ENCODE assay signal across 25 mouse cellular contexts in the genomic region with DNA sequence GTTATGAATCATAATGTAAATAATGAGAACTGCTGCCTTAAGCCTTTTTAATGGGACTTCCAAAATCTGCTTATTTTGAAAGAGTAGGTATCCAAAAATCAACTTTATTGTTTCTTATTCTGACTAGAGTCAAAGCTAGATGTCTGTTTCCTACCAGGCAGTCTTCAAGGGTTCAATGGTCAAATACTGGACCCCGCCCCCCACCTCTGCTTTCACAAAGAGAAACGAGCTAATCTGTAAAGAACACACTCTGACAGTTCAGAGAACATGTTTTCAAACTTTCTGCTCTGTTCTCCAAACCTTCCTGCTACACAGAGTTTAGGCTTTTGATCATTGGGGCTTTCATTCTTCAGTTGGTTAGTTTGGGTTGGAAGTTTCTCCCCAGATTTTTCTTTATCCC.
"Had no signal": no experiment of that assay in that cellular context is flagged by ENCODE, and none has a peak within 500 bp of the region (broad histone marks: within the 10 kb centered on the region; RNA-seq: fewer than 3 reads in every experiment).

No protein-coding gene starts in this region.

- H3K4me1 ChIP-seq: limb, embryonic 10.5 days; limb, embryonic 13.5 days; midbrain, embryonic 12.5 days; midbrain, embryonic 15.5 days; neural tube, embryonic 12.5 days; neural tube, embryonic 15.5 days; stomach, embryonic 15.5 days had no signal

- H3K9me3 ChIP-seq: limb, embryonic 10.5 days; limb, embryonic 13.5 days; midbrain, embryonic 12.5 days; midbrain, embryonic 15.5 days; neural tube, embryonic 12.5 days; neural tube, embryonic 15.5 days; stomach, embryonic 15.5 days had no signal

- H3K4me2 ChIP-seq: hindbrain, embryonic 14.5 days; limb, embryonic 13.5 days; lung, embryonic 14.5 days; midbrain, embryonic 12.5 days; midbrain, embryonic 15.5 days; neural tube, embryonic 12.5 days; neural tube, embryonic 15.5 days; stomach, embryonic 15.5 days had no signal

- H3K36me3 ChIP-seq: limb, embryonic 10.5 days; limb, embryonic 13.5 days; midbrain, embryonic 12.5 days; midbrain, embryonic 15.5 days; neural tube, embryonic 12.5 days; neural tube, embryonic 15.5 days; stomach, embryonic 15.5 days had no signal

- ATAC-seq: hindbrain, postnatal 0 days; inflammation-experienced regulatory T-cells, adult 6 months; liver, postnatal 0 days; lung, postnatal 0 days; midbrain, embryonic 15.5 days had no signal

- H3K4me3 ChIP-seq: layer of hippocampus, adult 2 months; limb, embryonic 10.5 days; limb, embryonic 13.5 days; midbrain, embryonic 12.5 days; midbrain, embryonic 15.5 days; neural tube, embryonic 12.5 days; neural tube, embryonic 15.5 days; stomach, embryonic 15.5 days had no signal

- H3K27ac ChIP-seq: hindbrain, embryonic 14.5 days; hindbrain, postnatal 0 days; kidney, postnatal 0 days; layer of hippocampus, adult 2 months; limb, embryonic 10.5 days; limb, embryonic 13.5 days; liver, embryonic 14.5 days; macrophage; midbrain, embryonic 12.5 days; midbrain, embryonic 15.5 days; neural tube, embryonic 12.5 days; neural tube, embryonic 15.5 days; stomach, embryonic 15.5 days had no signal

- H3K9ac ChIP-seq: hindbrain, embryonic 14.5 days; limb, embryonic 13.5 days; liver, embryonic 14.5 days; liver, postnatal 0 days; lung, embryonic 14.5 days; midbrain, embryonic 12.5 days; midbrain, embryonic 15.5 days; neural tube, embryonic 12.5 days; neural tube, embryonic 15.5 days; stomach, embryonic 15.5 days had no signal

- DNase-seq: layer of hippocampus, adult 9-11 months; liver, postnatal 0 days; lung, embryonic 14.5 days; right cerebral cortex, adult 18-20 months; right cerebral cortex, postnatal 14 days; right cerebral cortex, postnatal 4 days; spleen, adult 18-20 months; thymus, adult 2 months; thymus, postnatal 14 days; thymus, postnatal 4 days had no signal
